Mouse (Mus musculus): ENCODE measurements around the gene Sympk. TPM values are rescaled to one million over a fixed set of nuclear protein-coding genes. Genes with fewer than 3 reads are reported as not detected.

Sympk gene
- total RNA-seq, 2 experiments from 2014 or later, result 64.6 to 66.5 TPM

DNA sequence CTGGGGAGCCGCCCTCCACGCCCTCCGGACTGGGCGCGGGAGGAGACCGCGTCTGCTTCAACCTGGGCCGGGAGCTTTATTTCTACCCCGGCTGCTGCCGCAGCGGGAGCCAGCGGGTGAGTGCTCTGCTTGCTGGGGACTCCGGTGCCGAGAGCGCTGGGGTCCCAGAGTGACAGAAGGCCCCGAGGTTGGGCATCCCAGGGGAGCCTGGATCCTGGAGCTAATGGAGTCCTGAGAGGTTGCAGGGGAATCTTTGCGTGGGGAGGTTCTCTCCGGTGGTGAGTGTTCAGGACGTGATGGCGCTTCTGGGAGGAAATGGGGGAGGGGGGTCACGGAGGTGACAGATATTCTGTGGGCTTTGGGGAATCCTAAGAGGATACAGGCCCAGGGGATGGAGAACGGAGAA, 52.4 kb downstream of the Sympk start:
- intact Hi-C loops (cut with DNase I), result no loop called here
- peak; percentile 38 to 39 for DNase-seq

GRCm38 (mm10) chr7:19077761-19078160, 53.6 kb downstream of the Sympk start:
- intact Hi-C loops (cut with DNase I), result no loop called here
- peak in 1 of 2 experiments; percentile 25 for DNase-seq

DNA sequence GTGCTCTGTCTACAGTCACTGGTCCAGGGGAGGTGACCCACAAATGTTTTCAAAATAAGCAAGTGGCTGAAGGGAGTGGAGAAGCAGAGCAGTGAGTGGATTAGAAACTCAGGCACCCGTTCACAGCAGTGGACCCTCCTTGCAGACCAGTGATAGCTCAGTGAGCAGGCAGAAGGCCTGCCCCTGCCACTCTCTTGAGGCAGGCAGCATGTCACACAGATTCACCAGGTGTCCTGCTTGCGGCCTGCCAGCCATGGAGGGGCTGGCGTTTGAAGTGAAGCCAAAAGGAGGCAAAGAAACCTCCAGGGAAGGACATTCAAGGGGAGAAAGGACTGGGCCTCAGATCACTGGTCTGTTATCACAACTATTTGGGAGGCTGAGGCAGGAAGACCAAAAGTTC, 54.6 kb downstream of the Sympk start:
- no peak for DNase-seq
- intact Hi-C loops (cut with DNase I), result no loop called here

- DNase-seq, result no peak
Observed at GRCm38 (mm10) chr7:19080451-19080950, 56.3 kb downstream of the Sympk start.

DNA sequence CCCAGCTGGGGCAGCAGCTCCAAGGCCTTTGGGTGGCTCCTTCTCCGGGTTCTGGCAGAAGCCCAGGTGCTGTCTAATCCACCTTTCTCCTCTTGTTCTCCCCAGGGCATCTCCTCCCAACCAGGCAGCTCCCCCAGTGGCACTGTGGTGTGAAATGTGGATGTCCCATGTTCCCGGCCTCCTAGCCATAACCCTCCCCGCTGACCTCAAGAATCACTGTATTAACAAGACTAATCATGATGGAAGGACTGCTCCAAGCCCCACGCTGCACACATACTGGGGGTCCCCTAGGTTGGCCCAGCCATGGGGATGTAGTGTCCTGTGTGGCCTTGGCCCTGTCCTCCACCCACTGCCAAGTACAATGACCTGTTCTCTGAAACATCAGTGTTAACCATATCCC, 58.0 kb downstream of the Sympk start:
- DNase-seq, result no peak
- intact Hi-C loops (cut with DNase I), result no loop called here

More at GRCm38 (mm10) chr7:19080451-19080950, 56.3 kb downstream of the Sympk start:
- intact Hi-C loops (cut with DNase I), result no loop called here

DNA sequence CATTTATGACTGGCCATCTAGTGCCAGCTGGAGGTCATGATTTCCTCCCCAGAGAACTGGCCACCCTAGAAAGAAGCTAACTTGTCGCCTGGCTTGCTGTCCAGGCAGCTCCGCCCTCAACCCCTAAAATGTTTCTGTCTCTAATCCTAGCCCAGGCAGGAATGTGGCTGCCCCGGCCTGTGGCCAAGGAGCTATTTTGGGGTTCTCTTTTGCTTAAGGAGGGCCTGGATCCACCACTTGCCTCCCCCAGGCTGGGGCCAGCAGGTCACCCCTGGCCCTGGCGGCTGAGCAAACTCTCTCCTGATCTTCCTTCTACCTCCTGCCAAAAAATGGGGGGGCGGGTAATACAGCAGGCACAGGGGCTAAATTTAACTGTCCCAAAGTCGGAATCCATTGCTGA, 58.9 kb downstream of the Sympk start:
- intact Hi-C loops (cut with DNase I), result no loop called here
- DNase-seq, result peak; percentile 76 to 82

DNA sequence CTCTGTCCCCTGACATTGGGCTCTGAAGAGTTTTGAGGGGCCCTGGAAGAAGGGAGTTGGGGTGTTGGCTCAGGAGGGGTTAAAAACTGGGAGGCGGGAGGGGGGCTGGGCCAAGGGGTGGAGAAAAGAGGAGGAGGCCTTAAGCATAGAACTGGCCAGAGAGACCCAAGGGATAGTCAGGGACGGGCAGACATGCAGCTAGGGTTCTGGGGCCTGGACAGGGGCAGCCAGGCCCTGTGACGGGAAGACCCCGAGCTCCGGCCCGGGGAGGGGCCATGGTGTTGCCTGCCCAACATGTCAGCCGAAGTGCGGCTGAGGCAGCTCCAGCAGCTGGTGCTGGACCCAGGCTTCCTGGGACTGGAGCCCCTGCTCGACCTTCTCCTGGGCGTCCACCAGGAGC, 59.5 kb downstream of the Sympk start, which contains the start of gene Dmpk:
Dmpk (plus strand) TSS at position 149 of the 400 bp plus-strand sequence.
- DNase-seq, result peak; percentile 58 to 65
- intact Hi-C loops (cut with DNase I), result no loop called here

DNA sequence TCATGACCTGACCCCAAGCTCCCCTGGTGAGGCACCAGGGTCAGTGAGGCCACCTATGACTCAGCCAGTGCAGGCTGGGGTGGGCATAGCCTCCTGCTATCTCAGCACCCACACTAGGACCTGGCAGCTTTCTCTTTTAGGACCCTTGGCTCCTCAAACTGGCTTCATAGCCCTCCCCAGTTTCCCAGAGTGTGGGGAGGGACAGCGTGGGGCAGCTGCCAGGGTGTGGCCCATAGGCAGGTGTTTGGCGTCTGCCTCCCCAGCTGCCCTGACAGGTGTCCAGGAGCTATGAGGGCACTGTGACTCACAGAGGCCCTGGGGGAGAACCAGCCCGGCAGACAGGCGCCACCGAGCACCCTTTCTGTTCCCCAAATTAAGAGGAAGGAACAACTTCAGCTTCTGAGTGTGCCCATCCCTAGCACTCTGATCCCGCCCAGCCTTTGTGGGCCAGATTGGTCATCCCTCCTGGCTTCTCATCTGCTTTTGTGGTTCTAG, 60.1 kb downstream of the Sympk start:
- DNase-seq, result peak in 1 of 2 experiments; percentile 45

DNA sequence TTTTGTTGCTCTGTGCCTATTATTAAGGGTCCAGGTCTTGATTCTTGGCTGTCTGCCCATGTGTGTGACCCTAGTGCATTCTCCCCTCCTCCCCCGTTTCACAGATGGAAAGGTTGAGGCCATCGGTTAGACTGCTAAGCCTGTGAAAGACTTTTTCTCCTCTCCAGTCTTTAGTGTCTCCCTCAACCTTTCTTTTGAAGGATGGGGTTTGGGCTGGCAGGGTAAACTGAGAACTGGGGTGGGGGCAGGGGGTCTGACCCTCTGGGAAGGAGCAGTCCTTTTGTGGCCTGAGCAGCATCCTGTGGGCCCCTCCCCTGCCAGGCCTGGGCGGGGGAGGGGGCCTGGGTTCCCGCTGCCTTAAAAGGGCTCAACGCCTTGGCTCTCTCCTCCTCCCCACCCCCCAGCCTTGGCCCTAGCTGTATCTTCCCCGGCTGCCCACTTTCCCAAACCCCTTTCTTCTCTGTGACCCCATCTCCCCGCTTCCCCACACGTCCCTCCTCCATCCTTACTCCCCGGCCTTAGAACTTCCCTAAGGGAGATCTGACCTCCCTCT, 60.8 kb downstream of the Sympk start:
- no peak for DNase-seq
- intact Hi-C loops (cut with DNase I), result no loop called here

More for the DNA sequence above, 60.1 kb downstream of the Sympk start:
- intact Hi-C loops (cut with DNase I), result no loop called here

- DNase-seq, result no peak
- intact Hi-C loops (cut with DNase I), result no loop called here
Observed at GRCm38 (mm10) chr7:19085495-19085894, 61.3 kb downstream of the Sympk start.

DNA sequence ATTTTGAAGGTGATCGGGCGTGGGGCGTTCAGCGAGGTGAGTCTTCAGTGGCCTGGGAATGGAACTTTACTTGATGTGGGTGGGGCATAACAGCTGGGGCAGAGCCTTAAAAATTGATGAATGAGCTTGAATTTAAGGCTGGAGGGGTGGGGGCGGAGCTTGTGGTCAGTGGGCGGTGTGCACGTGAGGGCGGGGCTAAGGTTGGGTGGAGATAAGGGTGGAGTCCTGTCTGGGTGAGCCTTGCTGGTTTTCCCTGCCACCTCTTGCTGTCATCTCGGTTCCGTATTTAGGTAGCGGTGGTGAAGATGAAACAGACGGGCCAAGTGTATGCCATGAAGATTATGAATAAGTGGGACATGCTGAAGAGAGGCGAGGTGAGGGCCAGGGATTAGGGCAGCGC, 61.9 kb downstream of the Sympk start:
- DNase-seq, result peak in 1 of 2 experiments; percentile 62

GRCm38 (mm10) chr7:19086760-19087159, 62.6 kb downstream of the Sympk start:
- intact Hi-C loops (cut with DNase I), result no loop called here
- DNase-seq, result no peak

More for the DNA sequence above, 61.9 kb downstream of the Sympk start:
- intact Hi-C loops (cut with DNase I), result no loop called here

GRCm38 (mm10) chr7:19088813-19089212, 64.6 kb downstream of the Sympk start:
- peak; percentile 78 to 84 for DNase-seq
- intact Hi-C loops (cut with DNase I), result loop anchor here (2.0 kb wide), 1 partner anchor 14 kb away; no protein-coding TSS in a partner anchor

GRCm38 (mm10) chr7:19091913-19092312, 67.7 kb downstream of the Sympk start:
- no peak for DNase-seq
- intact Hi-C loops (cut with DNase I), result no loop called here

DNA sequence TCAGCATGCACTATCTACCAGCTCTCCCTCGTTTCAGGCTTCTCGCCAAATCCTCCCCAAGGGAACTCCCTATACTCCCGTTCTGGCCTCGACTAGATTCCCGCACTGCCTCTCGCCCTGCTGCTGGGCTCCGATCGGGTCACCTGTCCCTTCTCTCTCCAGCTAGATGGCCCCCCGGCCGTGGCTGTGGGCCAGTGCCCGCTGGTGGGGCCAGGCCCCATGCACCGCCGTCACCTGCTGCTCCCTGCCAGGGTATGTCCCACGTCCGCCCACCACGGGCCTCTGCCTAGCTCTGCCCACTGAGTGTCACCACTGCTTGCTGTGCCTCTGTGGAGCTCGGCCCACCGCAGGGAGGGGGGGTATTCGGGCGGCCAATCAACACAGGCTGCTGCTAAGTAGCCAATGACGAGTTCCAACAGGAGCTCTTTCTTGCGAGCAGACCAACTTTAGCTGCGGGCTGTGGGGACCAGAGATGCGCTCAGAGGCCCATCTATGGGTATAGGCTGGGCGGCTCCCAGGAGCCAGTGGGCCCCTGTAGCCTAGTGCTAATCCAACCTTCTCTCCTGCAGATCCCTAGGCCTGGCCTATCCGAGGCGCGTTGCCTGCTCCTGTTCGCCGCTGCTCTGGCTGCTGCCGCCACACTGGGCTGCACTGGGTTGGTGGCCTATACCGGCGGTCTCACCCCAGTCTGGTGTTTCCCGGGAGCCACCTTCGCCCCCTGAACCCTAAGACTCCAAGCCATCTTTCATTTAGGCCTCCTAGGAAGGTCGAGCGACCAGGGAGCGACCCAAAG, 68.4 kb downstream of the Sympk start:
- intact Hi-C loops (cut with DNase I), result loop anchor here (1.0 kb wide), 1 partner anchor 23 kb away; no protein-coding TSS in a partner anchor
- peak; percentile 64 to 69 for DNase-seq

DNA sequence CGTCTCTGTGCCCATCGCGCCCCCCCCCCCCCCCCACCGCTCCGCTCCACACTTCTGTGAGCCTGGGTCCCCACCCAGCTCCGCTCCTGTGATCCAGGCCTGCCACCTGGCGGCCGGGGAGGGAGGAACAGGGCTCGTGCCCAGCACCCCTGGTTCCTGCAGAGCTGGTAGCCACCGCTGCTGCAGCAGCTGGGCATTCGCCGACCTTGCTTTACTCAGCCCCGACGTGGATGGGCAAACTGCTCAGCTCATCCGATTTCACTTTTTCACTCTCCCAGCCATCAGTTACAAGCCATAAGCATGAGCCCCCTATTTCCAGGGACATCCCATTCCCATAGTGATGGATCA, 69.0 kb downstream of the Sympk start:
- intact Hi-C loops (cut with DNase I), result loop anchor here (1.0 kb wide), 1 partner anchor 24 kb away; no protein-coding TSS in a partner anchor
- DNase-seq, result peak; percentile 88 to 92

GRCm38 (mm10) chr7:19093537-19094385, 69.6 kb downstream of the Sympk start:
- intact Hi-C loops (cut with DNase I), result loop anchor here (1.0 kb wide), 2 partner anchors 24 to 26 kb away; partner anchors contain the start of gene Fbxo46

DNA sequence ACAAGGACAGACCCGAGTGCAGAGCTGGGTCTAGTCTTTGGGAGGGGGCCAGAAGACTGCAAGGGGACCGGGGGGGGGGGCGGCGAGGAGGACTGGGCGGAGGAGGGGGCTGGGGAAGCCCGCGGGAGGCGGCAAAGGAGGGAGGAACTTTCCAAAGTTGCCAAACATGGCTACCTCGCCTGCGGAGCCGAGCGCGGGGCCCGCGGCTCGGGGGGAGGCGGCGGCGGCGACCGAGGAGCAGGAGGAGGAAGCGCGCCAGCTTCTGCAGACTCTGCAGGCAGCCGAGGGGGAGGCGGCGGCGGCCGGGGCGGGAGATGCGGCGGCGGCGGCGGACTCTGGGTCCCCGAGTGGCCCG, 70.3 kb downstream of the Sympk start, which contains the start of gene Six5:
Six5 (plus strand) TSS at position 124 of the 355 bp plus-strand sequence.
- intact Hi-C loops (cut with DNase I), result loop anchor here (1.0 kb wide), 1 partner anchor 25 kb away; the partner anchor contains the start of gene Fbxo46
- DNase-seq, result peak in 1 of 2 experiments; percentile 71

More at GRCm38 (mm10) chr7:19093537-19094385, 69.6 kb downstream of the Sympk start:
- DNase-seq, result peak; percentile 97 to 98

DNA sequence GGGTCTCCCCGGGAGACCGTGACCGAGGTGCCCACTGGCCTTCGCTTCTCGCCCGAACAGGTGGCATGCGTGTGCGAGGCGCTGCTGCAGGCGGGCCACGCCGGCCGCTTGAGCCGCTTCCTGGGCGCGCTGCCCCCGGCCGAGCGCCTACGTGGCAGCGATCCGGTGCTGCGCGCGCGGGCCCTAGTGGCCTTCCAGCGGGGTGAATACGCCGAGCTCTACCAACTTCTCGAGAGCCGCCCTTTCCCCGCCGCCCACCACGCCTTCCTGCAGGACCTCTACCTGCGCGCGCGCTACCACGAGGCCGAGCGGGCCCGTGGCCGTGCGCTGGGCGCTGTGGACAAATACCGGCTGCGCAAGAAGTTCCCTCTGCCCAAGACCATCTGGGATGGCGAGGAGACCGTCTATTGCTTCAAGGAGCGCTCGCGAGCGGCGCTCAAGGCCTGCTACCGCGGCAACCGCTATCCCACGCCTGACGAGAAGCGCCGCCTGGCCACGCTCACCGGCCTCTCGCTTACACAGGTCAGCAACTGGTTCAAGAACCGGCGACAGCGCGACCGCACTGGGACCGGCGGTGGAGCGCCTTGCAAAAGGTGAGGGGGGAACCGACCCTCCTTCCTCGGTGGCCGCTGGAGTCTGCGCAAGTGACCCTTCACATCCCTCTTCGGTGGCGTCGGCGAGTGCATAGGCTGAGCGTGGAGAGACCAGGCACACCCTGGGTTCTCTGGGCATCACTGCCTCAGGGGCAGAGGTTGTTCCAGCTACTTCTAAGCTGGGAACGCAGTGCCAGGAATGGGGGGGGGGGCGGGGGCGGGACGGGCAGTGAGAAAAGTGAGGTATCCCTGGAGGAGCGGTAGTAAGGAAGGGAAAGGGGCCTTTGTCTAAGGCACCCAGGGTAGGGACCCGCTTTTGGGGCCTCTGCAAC, 70.9 kb downstream of the Sympk start:
- intact Hi-C loops (cut with DNase I), result loop anchor here (1.0 kb wide), 1 partner anchor 24 kb away; the partner anchor contains the start of gene Fbxo46
- peak; percentile 68 to 71 for DNase-seq
